Mouse (Mus musculus) Patski (cell line): Measurements from ENCODE around the gene Nom1. TPM values are rescaled to one million over a fixed set of nuclear protein-coding genes. Genes with fewer than 3 reads are reported as not detected.

ENCODE experiments used
- ATAC-seq: fragments of 100-300 bp; one replicate; pipeline ENCODE4 v1.8.0; 2021
- CTCF ChIA-PET: fragments of 350-600 bp; sonication (Branson Sonifier 250); formaldehyde crosslinking; loops from one replicate; lab custom pipeline; 2022; ENCODE audit warnings: inconsistent platforms; lab: Charles Lee
- POLR2A ChIA-PET: fragments of 350-600 bp; sonication (Branson Sonifier 250); formaldehyde crosslinking; loops from one replicate; lab custom pipeline; 2022; ENCODE audit warnings: antibody characterized with exemption, inconsistent platforms; lab: Charles Lee
- DNase-seq: peaks from one replicate; pipeline ENCODE4 v3.0.0-alpha.2; 2011; ENCODE audit warnings: low read depth, low spot score
- H3K27me3 ChIP-seq: fragments of 371-371 bp; one replicate; pipeline ENCODE4 v1.5.1; 2021
- CTCF ChIP-seq: fragments of 100-300 bp; IDR thresholded peaks from one replicate; pipeline ENCODE4 v1.5.1; 2021
- in situ Hi-C: fragments of 300-500 bp; cut with MboI; formaldehyde crosslinking; loops from 3 replicates; pipeline ENCODE4 v1.11.1; 2018; ENCODE audit warnings: low pct_unique_long_range_greater_than_20kb, mixed read lengths
- polyA plus RNA-seq: library from polyadenylated mRNA; unstranded; gene quantifications from one replicate; pipeline ENCODE4 v1.2.3, GENCODE M21; 2021

The Nom1 gene
- polyA plus RNA-seq, 1 experiment from 2014 or later: 41.1 TPM

DNA sequence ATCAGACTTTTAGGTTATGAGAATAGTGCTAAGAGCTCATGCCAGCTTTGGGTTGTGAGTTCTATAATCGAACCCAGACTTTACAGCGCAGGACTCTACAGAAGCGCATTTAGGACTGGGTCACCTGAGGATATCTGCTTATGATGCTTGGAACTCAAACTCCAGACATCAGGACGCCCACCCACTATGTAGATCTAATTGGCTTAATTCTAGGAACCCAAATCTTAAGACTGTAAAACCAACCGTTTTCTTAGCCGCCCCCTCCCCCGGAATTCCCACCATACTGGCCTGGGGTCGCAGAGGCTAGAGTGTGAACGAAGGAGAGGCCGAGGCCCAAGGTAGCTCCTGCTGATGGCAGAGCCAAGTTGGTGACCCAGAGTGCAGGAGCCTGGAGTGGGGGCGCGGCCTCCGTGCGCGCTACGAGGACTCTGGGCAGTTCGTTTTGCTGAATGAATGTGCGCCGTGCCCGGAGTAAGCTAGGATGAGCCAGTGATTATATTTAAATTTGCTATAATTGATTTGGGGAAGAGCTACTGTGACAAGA is 36.5 kb downstream of the Nom1 start:
- H3K27me3 ChIP-seq: peaks cover 74% of the 10 kb centered on the region
- TF ChIP-seq CTCF: no peak
- DNase-seq (no peak), ATAC-seq (no peak)
- in situ Hi-C loops: no loop called here
- ChIA-PET POLR2A (no interaction called here), CTCF (no interaction called here)

DNA sequence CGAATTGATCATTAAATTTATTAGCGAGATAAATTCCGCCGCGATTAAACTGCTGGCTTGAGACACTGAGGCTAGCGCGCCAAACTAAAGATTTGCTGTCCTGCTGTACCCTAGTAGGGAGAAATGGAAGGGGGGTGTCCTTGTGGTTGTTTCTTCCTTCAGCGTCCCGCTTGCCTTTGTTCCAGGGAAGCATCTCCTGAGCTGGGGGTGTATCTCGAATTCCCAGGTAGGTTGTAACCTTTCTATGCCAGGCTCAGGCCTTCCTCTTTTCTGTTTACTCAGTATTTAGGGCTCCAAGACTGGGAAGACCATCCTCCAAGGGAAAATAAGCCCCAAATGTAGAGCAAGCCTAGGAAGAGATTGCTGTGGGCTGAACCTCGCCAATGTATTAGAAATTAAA is 36.9 kb downstream of the Nom1 start:
- DNase-seq (no peak), ATAC-seq (no peak)
- peaks cover 79% of the 10 kb centered on the region for H3K27me3 ChIP-seq
- ChIA-PET POLR2A (no interaction called here), CTCF (no interaction called here)
- in situ Hi-C loops: no loop called here
- no peak for TF ChIP-seq CTCF

DNA sequence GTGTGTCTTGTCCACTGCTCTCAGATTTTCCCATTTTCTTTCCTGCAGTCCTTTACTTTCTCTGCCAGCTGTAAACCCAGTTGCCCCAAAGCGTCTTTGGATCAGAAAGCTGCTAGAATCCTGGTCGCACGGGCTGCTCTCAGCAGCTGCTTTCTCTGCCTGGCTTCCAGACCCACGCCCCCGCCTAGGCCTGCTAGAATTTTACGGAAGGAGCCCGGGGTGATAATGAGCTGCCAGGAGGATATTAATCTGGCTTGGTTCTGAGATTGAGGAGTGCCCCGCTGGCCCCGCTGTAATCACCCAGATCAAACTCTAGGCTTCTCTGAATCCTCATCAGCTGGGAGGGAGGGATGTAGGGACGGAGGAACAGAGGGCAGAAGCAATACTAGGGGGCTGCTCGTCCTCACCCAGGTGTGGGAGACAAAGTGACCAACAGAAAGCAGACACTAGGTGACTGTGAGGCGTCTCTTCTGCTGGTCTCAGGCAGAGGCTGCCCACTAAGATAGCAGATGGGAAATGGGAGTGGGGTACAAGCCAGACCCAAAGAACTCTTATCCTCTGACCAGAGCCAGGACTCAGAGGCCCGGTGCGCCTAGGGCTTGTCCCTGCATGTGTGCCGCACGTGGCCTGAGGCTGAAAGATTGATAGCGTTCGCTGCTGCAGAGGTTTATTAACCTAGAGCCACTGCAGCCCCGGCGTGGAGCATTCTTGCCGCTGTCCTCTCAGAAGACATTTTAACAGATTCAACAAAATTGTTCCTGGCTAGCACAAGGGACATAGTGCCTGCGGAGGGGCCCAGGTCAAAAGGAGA is 37.6 kb downstream of the Nom1 start:
- CTCF ChIA-PET: no interaction called here
- peaks cover 80% of the 10 kb centered on the region for H3K27me3 ChIP-seq
- POLR2A ChIA-PET: no interaction called here
- ATAC-seq (no peak), DNase-seq (no peak)
- TF ChIP-seq CTCF: no peak
- in situ Hi-C loops: no loop called here

DNA sequence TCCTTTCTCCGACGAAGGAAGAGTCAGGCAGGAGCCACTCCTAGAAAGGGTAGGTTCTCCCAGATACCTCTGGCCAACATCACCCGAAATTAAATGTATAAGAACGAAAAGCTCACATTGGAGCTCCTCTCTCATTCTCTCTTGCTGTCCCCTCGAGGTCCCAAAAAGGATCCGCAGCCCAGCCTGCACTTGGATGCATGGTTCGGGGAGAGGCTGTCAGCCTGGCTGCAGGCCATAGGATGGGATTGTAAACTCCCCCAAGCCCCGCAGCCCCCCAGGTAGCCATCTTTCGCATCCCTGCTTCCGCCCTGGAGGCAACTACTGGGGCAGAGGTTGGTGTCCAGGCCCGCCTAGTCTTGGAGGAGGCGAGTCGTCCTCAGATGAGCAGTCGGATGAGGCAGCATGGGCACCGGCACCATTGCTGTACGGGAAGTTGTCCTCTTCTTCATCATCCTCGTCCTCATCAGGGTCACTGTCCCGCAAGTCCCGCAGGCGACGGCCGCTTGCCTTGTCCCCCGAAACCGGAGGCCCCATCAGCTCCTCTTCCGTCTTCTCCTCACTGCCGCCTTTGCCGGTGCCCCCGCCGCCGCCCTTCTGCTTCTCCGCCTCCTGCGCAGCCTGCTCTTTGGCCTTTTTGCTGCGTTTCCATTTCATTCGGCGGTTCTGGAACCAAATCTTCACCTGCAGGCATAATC is 39.2 kb downstream of the Nom1 start:
- in situ Hi-C loops: no loop called here
- ChIA-PET CTCF (no interaction called here), POLR2A (interaction anchor here (0.6 kb wide), 1 partner anchor 10 kb away, joined by 5 read pairs; no protein-coding TSS in a partner anchor)
- DNase-seq: no peak
- no peak for ATAC-seq
- peaks cover 84% of the 10 kb centered on the region for H3K27me3 ChIP-seq
- TF ChIP-seq CTCF: no peak

DNA sequence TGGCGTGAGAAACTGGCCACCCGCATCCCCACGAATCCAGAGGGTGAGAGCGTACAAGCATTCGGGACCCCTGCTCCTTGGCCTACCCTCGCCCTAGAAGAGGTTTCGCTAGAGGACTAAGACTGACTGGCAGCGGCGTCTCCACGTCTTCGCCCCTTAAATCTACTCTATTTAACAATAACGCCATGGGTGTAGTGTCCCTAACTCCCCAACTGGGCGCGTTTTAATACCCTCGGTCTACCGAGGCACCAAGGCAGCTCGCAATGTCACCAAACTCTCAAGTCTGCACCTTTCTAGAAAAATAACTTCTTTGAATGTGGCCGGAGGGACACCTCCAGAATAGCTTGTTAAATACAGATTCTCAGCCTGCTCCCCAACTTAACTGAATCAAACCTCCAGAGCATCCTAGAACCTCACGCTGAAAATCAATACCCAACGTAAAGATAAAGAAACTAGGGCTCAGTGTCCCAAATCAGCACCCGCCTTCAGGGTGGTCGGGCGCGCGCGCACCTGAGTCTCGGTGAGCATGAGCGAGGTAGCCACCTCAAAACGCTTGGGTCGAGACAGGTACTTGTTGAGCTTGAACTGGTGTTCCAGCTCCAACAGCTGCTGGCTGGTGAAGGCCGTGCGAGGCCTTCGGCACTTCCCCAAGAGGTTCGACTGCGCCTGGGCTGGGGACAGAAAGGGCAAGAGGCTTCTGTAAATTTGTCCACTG is 39.9 kb downstream of the Nom1 start:
- TF ChIP-seq CTCF: no peak
- POLR2A ChIA-PET: no interaction called here
- CTCF ChIA-PET: interaction anchor here (1.1 to 1.5 kb wide), 2 partner anchors 31 to 86 kb away, joined by 3 read pairs; no protein-coding TSS in a partner anchor
- ATAC-seq (no peak), DNase-seq (no peak)
- in situ Hi-C loops: no loop called here
- H3K27me3 ChIP-seq: peaks cover 89% of the 10 kb centered on the region

DNA sequence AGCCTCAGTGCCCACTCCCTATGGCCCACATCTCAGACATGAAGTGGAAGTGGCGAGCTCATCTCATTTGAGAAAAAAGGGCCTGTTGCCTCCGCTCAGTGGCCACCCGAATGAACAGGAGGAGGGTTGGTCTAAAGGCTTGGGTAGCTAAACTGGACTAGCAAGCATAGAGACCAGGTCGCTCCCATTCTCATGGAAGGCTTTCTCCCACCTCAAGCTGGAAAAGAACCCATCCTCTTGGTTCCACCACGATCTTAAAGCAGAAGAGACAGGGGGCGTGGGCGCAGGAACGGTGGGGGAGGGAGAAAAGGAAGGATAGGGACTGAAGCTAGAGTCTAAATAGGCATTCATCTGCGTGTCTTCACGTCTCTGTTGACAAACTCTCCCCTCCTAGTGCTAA is 40.6 kb downstream of the Nom1 start:
- TF ChIP-seq CTCF: no peak
- ATAC-seq (no peak), DNase-seq (no peak)
- ChIA-PET POLR2A (no interaction called here), CTCF (interaction anchor here (1.1 to 1.5 kb wide), 2 partner anchors 32 to 86 kb away, joined by 3 read pairs; no protein-coding TSS in a partner anchor)
- in situ Hi-C loops: no loop called here
- H3K27me3 ChIP-seq: peaks cover 92% of the 10 kb centered on the region

DNA sequence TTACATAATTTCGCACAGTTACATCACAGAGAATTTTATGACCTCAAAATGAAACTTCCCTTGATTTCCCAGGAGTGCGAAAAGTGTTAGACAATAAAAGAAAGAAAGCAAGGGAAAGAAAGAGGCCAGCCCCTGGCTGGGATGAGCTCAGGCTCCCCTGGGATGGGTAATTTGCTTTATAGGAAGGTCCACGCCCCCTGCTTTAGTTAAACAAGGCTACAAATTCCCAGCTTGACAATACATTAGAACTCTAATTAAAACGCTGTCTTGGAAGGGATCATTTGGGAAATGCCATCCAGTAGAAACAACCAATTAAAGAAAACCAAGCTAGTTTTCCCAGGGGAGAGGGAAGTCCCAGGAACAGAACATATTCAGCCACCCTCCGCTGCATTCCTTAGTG is 41.1 kb downstream of the Nom1 start:
- ATAC-seq (no peak), DNase-seq (no peak)
- POLR2A ChIA-PET: no interaction called here
- in situ Hi-C loops: no loop called here
- H3K27me3 ChIP-seq: peaks cover 94% of the 10 kb centered on the region
- TF ChIP-seq CTCF: no peak
- CTCF ChIA-PET: interaction anchor here (1.1 to 1.5 kb wide), 2 partner anchors 32 to 87 kb away, joined by 3 read pairs; no protein-coding TSS in a partner anchor

DNA sequence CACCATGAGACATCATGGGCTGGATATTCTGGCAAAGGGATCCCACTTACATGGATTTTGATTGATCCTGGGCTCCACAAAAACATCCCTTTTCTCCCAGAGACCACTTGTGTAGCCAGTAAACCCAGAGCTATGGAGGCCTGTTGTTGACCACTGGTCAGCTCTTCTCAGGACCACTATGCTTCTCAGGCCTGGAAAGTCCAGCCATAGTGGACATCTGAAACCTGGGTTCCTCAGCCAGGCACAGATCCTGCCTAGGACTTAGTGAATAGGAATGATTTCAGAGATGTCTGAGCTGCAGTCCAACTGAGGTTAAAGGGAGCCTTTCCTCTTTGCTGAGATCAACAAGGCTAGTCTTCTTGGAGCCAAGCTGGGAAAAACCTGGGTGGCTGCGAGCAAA is 41.6 kb downstream of the Nom1 start:
- no peak for TF ChIP-seq CTCF
- POLR2A ChIA-PET: interaction anchor here (0.7 kb wide), 1 partner anchor 12 kb away, joined by 5 read pairs; no protein-coding TSS in a partner anchor
- DNase-seq (no peak), ATAC-seq (no peak)
- CTCF ChIA-PET: interaction anchor here (1.5 kb wide), 1 partner anchor 87 kb away, joined by 3 read pairs; no protein-coding TSS in a partner anchor
- H3K27me3 ChIP-seq: peaks cover 94% of the 10 kb centered on the region
- in situ Hi-C loops: no loop called here

DNA sequence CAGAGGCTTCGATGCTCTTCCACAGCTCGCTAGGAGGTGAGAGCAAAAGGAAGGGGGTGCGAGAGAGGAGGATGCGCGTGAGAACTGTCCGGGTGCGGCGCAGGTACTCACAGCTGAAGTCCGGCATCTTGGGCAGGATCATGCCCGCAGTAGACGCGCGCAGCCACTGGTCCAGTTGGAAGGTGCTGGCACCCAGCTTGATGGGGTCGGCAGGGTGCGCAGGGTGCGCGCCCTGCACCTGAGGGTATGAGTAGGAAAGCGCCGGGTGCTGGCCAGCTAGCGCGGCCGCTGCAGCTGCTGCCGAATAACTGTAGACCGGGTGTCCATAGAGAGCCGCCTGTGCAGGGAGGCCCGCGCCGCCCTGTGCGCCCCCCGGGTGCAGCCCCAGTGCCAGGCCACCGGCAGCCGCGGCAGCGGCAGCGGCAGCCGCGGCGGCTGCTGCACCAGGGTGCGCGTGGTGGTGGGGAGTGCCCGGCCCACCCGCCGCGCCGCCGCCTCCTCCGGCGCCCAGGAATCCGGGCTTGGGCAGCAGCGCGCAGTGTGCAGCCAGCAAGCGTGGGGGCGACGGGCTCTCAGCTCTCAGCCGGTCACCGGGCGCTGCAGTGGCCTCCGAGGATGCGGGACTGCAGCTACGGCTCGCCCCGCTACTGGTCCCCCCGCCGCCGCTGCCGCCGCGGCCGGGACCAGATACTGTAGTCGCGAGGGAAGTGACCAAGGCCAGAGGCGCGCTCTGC is 43.2 kb downstream of the Nom1 start:
- ATAC-seq: peak; percentile 19
- in situ Hi-C loops: no loop called here
- peaks cover 87% of the 10 kb centered on the region for H3K27me3 ChIP-seq

More for the DNA sequence above, 43.2 kb downstream of the Nom1 start:
- CTCF ChIA-PET: interaction anchor here (0.9 kb wide), 1 partner anchor 11 kb away, joined by 3 read pairs; no protein-coding TSS in a partner anchor
- POLR2A ChIA-PET: no interaction called here
- TF ChIP-seq CTCF: no peak
- DNase-seq: no peak
